Mouse (Mus musculus): ENCODE results near the gene Tle3.

- TF ChIP-seq POLR2A (IDR thresholded peaks at IDR 0.05; ENCODE audit: low read depth, low read length) (no peak), CTCF (IDR thresholded peaks at IDR 0.05; ENCODE audit: borderline replicate concordance, insufficient read depth, low read length) (no peak)
Observed at GRCm38 (mm10) chr9:61402268-61402667, 30.1 kb downstream of the Tle3 start.

Data from embryonic fibroblast, embryonic 13.5 days (primary cell).